ENCODE assay signal across 28 mouse cellular contexts in genomic region chr10:58897009-58897543, GRCm38 (mm10).
DNase-seq lines count a peak whose midpoint lies in the region; ATAC-seq and TF ChIP-seq lines count a peak whose summit lies in the region.
"Had no signal": no experiment of that assay in that cellular context is flagged by ENCODE, and none has a peak within 500 bp of the region (broad histone marks: within the 10 kb centered on the region; RNA-seq: fewer than 3 reads in every experiment).

No protein-coding gene starts in this region.

- no peak for DNase-seq in frontal cortex, postnatal 10 days (ENCODE audit: low spot score in 2 of 2)
- DNase-seq in CH12.LX (ENCODE audit: extremely low read depth): peak; percentile 10
- peak; percentile 18 for DNase-seq in R1 (ENCODE audit: low read depth, low spot score)
- peak; percentile 48 for DNase-seq in brain, adult 2 months (ENCODE audit: low read depth, low spot score)
- DNase-seq in adrenal gland, adult 18-20 months (ENCODE audit: low spot score in 2 of 2): no peak
- DNase-seq in forebrain, embryonic 14.5 days (ENCODE audit: low spot score): no peak
- DNase-seq in heart, adult 2 months: no peak
- DNase-seq: adrenal gland, adult 2 months; adrenal gland, postnatal 10 days; adrenal gland, postnatal 25 days; B cell, adult 2 months; cerebellum, adult 11-12 months; cerebellum, adult 2 months; cerebellum, adult 9-11 months; cerebellum, postnatal 14 days; cerebellum, postnatal 36 days; embryo, embryonic 11 days had no signal

- 58% methylated on average over 3 of the region's 3 CpGs for WGBS in forebrain, embryonic 14.5 days
- 64% methylated on average over 3 of the region's 3 CpGs for whole genome bisulfite sequencing in heart, adult 2 months

- no peak overlapping the region for H3K4me2 ChIP-seq in CH12.LX (ENCODE audit: insufficient read depth, low read depth, poor library complexity, severe bottlenecking)
- no peak overlapping the region for H3K4me2 ChIP-seq in forebrain, embryonic 14.5 days (ENCODE audit: low read length)
- H3K4me2 ChIP-seq: embryonic facial prominence, embryonic 13.5 days; embryonic facial prominence, embryonic 15.5 days; forebrain, embryonic 12.5 days had no signal

- in situ Hi-C loops in CH12.LX (cut with MboI; ENCODE audit: low pct_ligation_motif_present, low pct_unique_long_range_greater_than_20kb, low sequenced_read_pairs): no loop called here

- intact Hi-C loops in heart, adult 2 months (cut with DNase I): no loop called here

- peaks cover 3 to 6% of the 10 kb centered on the region in 2 experiments for H3K4me1 ChIP-seq in CH12.LX (ENCODE audit: control insufficient read depth in 1 of 2, insufficient read depth in 2 of 2)
- H3K4me1 ChIP-seq in forebrain, embryonic 14.5 days (ENCODE audit: control insufficient read depth, insufficient read depth, low read length): no peaks in the 10 kb centered on the region
- no peaks in the 10 kb centered on the region for H3K4me1 ChIP-seq in heart, adult 2 months (ENCODE audit: control insufficient read depth, insufficient read depth, low read length)
- H3K4me1 ChIP-seq: embryonic facial prominence, embryonic 13.5 days; embryonic facial prominence, embryonic 15.5 days had no signal

- no peak for TF ChIP-seq CTCF in CH12.LX (conservative IDR thresholded peaks at IDR 0.05 in 1 of 2, IDR thresholded peaks at IDR 0.05 in 1 of 2; ENCODE audit: low read depth in 2 of 2, low read length in 2 of 2)
- no peak for TF ChIP-seq CTCF in heart, adult 2 months (IDR thresholded peaks at IDR 0.05)

- H3K79me2 ChIP-seq in CH12.LX (replicated peaks; ENCODE audit: control insufficient read depth, extremely low read depth, insufficient read depth, poor library complexity, severe bottlenecking): no peaks in the 10 kb centered on the region
- H3K79me2 ChIP-seq in heart, adult 2 months (replicated peaks; ENCODE audit: control insufficient read depth, insufficient read depth, low read length): no peaks in the 10 kb centered on the region

- no peak overlapping the region for H3K4me3 ChIP-seq in CH12.LX (replicated peaks in 1 of 3; ENCODE audit: low read depth in 2 of 3, low read length in 2 of 3, poor library complexity in 1 of 3)
- H3K4me3 ChIP-seq in forebrain, embryonic 14.5 days (ENCODE audit: low read depth, low read length): no peak overlapping the region
- H3K4me3 ChIP-seq in heart, adult 2 months: no peak overlapping the region
- H3K4me3 ChIP-seq: embryonic facial prominence, embryonic 13.5 days; embryonic facial prominence, embryonic 15.5 days; erythroblast, embryonic 14.5 days; forebrain, embryonic 10.5 days; forebrain, embryonic 12.5 days had no signal

- TF ChIP-seq RAD21 in CH12.LX (IDR thresholded peaks at IDR 0.05; ENCODE audit: low read depth, low read length): no peak

- H3K9ac ChIP-seq in CH12.LX (ENCODE audit: insufficient read depth, low read depth): no peak overlapping the region
- H3K9ac ChIP-seq in forebrain, embryonic 14.5 days (ENCODE audit: low read length): no peak overlapping the region
- no peak overlapping the region for H3K9ac ChIP-seq in heart, adult 2 months (ENCODE audit: low read depth, low read length)
- H3K9ac ChIP-seq: embryonic facial prominence, embryonic 13.5 days; embryonic facial prominence, embryonic 15.5 days; forebrain, embryonic 12.5 days had no signal

- no peak overlapping the region for H3K27ac ChIP-seq in CH12.LX (ENCODE audit: insufficient read depth, low read depth)
- H3K27ac ChIP-seq in forebrain, embryonic 14.5 days (ENCODE audit: low read depth, low read length): no peak overlapping the region
- H3K27ac ChIP-seq in heart, adult 2 months: no peak overlapping the region
- H3K27ac ChIP-seq: embryonic facial prominence, embryonic 13.5 days; embryonic facial prominence, embryonic 15.5 days; forebrain, embryonic 10.5 days; forebrain, embryonic 12.5 days had no signal

- no peak for TF ChIP-seq POLR2A in CH12.LX (IDR thresholded peaks at IDR 0.05; ENCODE audit: low read depth, low read length)
- no peak for TF ChIP-seq POLR2A in heart, adult 2 months (IDR thresholded peaks at IDR 0.05; ENCODE audit: insufficient read depth, low read depth, low read length)

- peaks cover 4% of the 10 kb centered on the region for H3K27me3 ChIP-seq in CH12.LX (replicated peaks)
- H3K27me3 ChIP-seq in forebrain, embryonic 14.5 days (replicated peaks; ENCODE audit: control insufficient read depth, insufficient read depth, low read length): no peaks in the 10 kb centered on the region
- no peaks in the 10 kb centered on the region; the same call in 1 of the 2 replicates for H3K27me3 ChIP-seq in heart, adult 2 months (ENCODE audit: control insufficient read depth, insufficient read depth, low read length)
- H3K27me3 ChIP-seq: embryonic facial prominence, embryonic 13.5 days; embryonic facial prominence, embryonic 15.5 days; forebrain, embryonic 12.5 days had no signal

- TF ChIP-seq EP300 in CH12.LX (IDR thresholded peaks at IDR 0.05; ENCODE audit: low read length): no peak
- no peak for TF ChIP-seq EP300 in heart, adult 2 months (IDR thresholded peaks at IDR 0.05; ENCODE audit: insufficient read depth, low read depth, low read length)

- no peaks in the 10 kb centered on the region for H3K36me3 ChIP-seq in CH12.LX (replicated peaks in 1 of 2; ENCODE audit: control insufficient read depth in 1 of 2, insufficient read depth in 1 of 2, low read length in 1 of 2)
- no peaks in the 10 kb centered on the region for H3K36me3 ChIP-seq in forebrain, embryonic 14.5 days (ENCODE audit: control insufficient read depth, insufficient read depth, low read length)
- H3K36me3 ChIP-seq in heart, adult 2 months (ENCODE audit: control insufficient read depth, insufficient read depth, low read length): no peaks in the 10 kb centered on the region
- H3K36me3 ChIP-seq: embryonic facial prominence, embryonic 13.5 days; embryonic facial prominence, embryonic 15.5 days; forebrain, embryonic 10.5 days; forebrain, embryonic 12.5 days; G1E had no signal

- dilution Hi-C loops in CH12.LX (cut with MboI; ENCODE audit: extremely low pct_ligation_motif_present, extremely low pct_unique_long_range_greater_than_20kb, low sequenced_read_pairs): no loop called here

- no peaks in the 10 kb centered on the region for H3K9me3 ChIP-seq in CH12.LX (replicated peaks; ENCODE audit: low read length)
- no peaks in the 10 kb centered on the region for H3K9me3 ChIP-seq in forebrain, embryonic 14.5 days (replicated peaks; ENCODE audit: control insufficient read depth, low read length)
- H3K9me3 ChIP-seq: embryonic facial prominence, embryonic 13.5 days; embryonic facial prominence, embryonic 15.5 days; forebrain, embryonic 10.5 days; forebrain, embryonic 12.5 days; G1E had no signal

- ATAC-seq in frontal cortex, adult (ENCODE audit: low TSS enrichment): peak; percentile 60
- no peak for ATAC-seq in forebrain, embryonic 14.5 days
- ATAC-seq: activated CD4-positive, CD25-positive, alpha-beta regulatory T cell, adult 4 months; CD4-positive, CD25-positive, alpha-beta regulatory T cell, adult 4 months; forebrain, embryonic 16.5 days; Patski had no signal

TF ChIP-seq in CH12.LX, 34 proteins besides CTCF, POLR2A, EP300 and RAD21:
- TF ChIP-seq NRF1 (IDR thresholded peaks at IDR 0.05; ENCODE audit: low read depth, low read length) (no peak), ZMIZ1 (IDR thresholded peaks at IDR 0.05; ENCODE audit: low read depth, low read length) (no peak), ETS1 (conservative IDR thresholded peaks at IDR 0.05; ENCODE audit: low read depth, low read length) (no peak), RCOR1 (conservative IDR thresholded peaks at IDR 0.05; ENCODE audit: low read depth, low read length) (no peak), ELF1 (IDR thresholded peaks at IDR 0.05; ENCODE audit: low read depth, low read length) (no peak), SIN3A (IDR thresholded peaks at IDR 0.05; ENCODE audit: low read length) (no peak), MAFK (IDR thresholded peaks at IDR 0.05; ENCODE audit: insufficient replicate concordance, low read length) (no peak), USF1 (IDR thresholded peaks at IDR 0.05; ENCODE audit: low read depth, low read length) (peak; percentile 51), HCFC1 (IDR thresholded peaks at IDR 0.05; ENCODE audit: low read depth, low read length) (no peak), USF2 (conservative IDR thresholded peaks at IDR 0.05; ENCODE audit: low read depth, low read length) (peak; percentile 45), JUN (IDR thresholded peaks at IDR 0.05; ENCODE audit: insufficient read depth, low read depth, low read length) (no peak), TCF12 (IDR thresholded peaks at IDR 0.05; ENCODE audit: low read depth, low read length) (no peak), MAZ (IDR thresholded peaks at IDR 0.05; ENCODE audit: low read depth, low read length) (no peak)

Comparison
In these comparisons a context has a peak if more than half of its experiments do, and no peak if none do; other contexts are left out.
1. DNase-seq: peak in CH12.LX (single experiment), R1 (single experiment) and brain, adult 2 months (single experiment); none in frontal cortex, postnatal 10 days (0 of 2), adrenal gland, adult 18-20 months (0 of 2), forebrain, embryonic 14.5 days (single experiment) and heart, adult 2 months (0 of 2).